Mouse (Mus musculus): ENCODE measurements at regions not wholly inside any gene's neighbourhood (a gene's known extent, or its start where the extent isn't known, plus 50 kb on each side); places are given as distances from the start of the nearest gene placed in this dataset.

DNA sequence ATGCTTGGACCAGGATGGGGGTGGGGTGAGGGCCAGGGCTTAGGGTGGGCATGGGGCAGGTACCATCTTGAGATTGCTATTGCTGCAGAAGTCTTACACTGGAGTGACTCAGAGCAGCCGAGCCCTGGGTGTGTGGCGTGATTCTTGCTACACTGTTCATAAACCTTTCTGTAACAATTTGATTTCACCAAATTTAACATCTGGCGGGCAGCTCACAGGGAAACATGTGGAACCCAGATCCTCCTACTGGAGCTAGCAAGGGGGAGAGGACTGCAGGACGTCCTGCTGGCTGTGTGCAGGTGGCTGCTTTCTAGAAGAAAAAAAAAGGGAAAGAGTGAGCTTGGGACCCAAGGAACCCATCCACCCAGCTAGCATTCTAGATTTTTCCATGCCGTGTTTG, 719.7 kb downstream of the Vrk1 start:
- peak; percentile 74 for DNase-seq (ENCODE audit: low read depth, low spot score)

DNA sequence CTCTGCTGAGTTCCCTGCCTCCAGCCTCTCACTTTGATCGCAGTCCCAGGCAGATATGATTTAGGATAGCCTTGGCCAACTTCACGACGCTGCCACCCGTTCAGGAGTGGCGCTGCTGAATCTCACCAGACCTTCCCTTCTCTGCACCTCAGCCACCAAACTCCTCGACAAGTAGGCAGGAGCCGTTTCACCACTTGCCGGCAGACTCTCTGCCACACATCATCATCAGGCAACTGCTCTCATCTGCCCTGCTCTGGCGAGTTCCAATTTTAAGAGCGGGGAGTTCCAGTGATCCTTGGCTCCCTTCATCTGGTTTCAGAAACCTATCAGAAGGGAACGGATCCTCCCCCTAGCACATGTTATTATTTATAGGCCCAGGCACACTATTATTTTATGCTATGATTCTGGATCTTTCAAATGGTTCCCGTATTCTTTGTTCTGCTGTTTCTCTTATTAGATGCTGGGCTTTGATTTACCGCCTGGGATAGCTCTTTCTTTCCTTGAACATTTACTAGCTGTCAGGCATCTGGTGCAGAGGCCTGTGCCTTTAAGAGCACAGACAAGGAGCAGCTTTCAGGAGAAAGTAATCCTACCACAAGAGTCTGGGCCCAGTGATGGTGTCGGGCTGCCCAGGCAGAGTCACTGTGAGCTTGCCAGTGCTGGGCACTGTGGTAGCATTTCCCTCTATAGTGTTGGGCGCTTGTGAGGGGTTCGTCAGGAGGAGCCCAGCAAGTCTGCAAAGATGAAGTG, 722.3 kb downstream of the Vrk1 start:
- DNase-seq (ENCODE audit: low read depth, low spot score) = peak; percentile 56

DNA sequence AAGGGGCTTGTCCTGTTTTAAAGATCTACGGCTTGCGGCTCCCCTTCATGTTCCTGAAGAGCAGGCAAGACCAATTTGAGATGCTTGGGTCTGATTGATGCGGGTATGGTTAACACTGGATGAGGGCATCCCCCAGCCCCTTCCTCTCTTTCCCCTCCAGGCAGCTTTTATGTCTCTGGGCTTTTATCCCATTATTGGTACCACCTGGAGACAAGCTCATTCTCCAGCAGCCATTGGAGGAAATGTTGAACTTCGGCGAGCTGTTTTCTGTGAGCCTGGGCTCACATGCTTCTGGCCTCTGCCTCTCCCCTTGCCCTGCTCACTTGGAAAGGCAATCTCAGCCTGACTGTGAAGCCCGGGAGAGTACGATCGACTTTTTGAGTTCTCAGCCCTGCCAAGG, 738.7 kb downstream of the Vrk1 start:
- DNase-seq (ENCODE audit: low read depth, low spot score) = peak; percentile 60

DNA sequence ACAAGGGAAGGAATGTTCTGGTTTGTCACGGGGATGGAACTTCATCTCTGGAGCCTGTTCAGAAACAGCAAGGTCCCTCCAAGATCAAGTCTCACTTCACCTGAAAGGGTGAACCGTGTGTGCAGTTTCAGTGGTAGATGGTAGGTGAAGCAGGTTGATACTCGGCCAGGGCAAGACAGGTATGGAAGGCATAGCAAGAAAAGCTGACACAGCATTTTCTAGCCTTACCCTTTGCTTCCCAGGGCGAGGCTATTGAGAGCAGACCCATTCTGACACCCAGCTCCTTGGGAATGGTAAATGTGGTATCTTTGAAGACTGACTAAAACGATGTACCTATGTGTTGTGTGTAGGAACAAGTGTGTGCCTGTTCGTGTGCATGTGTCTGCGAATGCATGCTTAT, 724.9 kb upstream of the 3110018I06Rik start:
- no peak for DNase-seq (ENCODE audit: low read depth, low spot score)

DNA sequence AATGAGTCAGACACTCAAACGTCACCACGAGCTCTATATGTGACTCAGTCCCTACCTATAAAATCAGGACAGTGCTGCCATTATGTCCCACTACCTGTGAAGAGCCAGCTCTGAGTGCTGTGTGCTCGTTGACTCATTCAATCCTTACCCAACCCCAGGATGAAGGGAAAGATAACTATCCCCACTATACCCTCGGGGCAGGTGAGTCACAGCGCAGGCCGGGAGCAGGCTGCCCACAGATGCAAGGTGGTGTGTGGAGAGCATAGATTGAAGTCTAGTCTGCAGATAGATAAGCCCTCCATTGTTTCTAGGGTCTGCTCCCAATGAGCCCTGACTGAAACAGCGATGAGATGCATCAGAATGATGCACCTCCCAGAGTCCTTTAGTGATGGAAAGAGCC, 723.9 kb upstream of the 3110018I06Rik start:
- DNase-seq (ENCODE audit: low read depth, low spot score) = no peak

DNA sequence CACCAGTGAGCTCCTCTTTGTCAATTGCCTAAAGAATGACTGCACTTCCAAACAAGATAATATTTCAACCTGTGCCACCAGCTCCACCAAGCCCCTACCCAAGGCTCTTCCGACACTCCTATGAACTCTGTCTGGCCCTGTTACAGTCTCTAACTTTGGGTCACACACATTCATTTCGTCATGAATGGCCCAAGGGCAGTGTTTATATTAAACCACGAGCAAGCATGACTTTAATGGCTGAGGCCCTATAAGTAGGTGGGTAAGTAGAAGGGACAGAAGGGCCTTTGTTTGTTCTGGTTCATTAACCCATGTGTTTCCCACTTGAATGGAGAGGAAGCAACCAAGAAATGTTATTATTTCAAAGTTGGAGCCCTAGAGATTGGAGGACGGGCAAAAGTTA, 714.9 kb upstream of the 3110018I06Rik start:
- peak; percentile 21 for DNase-seq (ENCODE audit: low read depth, low spot score)

DNA sequence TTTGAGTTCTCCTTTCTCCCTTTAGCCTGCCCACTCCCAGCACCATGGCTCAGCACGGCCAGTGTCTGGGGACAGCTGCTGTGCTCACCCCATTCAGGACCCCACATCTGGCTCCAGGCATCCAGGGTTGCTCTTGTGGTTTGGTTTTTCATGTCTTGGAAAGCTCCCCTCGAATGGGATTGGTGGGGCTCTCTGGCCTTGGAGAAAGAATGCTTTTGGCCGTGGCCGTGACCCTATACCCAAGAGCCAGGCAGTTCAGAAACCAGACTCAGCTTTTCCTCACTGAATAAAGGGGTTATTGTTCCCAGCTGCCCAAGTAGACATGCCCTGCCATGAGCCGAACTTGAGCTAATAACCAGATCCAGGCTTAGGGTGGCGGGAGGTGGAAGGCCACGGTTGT, 691.8 kb upstream of the 3110018I06Rik start:
- peak; percentile 82 for DNase-seq (ENCODE audit: low read depth, low spot score)

DNA sequence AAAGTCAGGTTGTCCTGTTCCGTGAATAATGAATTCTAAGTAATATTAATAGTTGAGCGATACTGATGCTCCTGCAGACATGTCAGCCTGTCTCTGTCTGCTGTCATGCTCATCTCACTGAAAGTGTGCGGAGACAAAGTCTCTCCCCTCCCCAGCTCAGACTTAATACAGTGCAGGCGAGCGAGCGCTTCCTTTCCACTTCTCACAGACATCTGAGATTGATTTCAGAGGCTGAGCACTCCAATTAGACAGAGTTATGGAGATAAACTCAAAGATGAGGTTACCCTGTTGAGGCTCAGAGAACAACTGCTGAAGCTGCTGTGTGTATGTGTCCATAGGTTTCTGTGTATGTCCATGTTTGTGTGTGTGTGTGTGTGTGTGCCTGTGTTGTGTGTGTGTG, 668.7 kb upstream of the 3110018I06Rik start:
- DNase-seq (ENCODE audit: low read depth, low spot score) = no peak

DNA sequence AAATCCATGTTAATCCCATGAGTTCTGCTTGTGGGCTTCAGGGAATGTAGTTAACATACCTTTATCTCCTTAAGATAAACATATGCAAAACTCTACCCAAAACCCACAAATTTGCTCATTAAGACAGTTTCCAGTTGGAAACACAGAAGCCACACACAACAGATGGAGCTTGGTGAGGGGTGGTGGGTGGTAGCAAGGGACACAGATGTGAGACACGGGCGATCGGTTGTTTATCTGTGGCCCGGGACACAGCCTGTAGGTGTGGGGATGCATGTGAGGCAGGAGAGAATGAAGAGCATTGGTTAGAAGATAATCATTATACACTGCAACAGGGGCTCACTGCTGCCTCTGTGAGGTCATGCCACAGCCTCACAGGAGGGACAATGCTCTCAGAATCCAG, 666.1 kb upstream of the 3110018I06Rik start:
- DNase-seq (ENCODE audit: low read depth, low spot score) = no peak

DNA sequence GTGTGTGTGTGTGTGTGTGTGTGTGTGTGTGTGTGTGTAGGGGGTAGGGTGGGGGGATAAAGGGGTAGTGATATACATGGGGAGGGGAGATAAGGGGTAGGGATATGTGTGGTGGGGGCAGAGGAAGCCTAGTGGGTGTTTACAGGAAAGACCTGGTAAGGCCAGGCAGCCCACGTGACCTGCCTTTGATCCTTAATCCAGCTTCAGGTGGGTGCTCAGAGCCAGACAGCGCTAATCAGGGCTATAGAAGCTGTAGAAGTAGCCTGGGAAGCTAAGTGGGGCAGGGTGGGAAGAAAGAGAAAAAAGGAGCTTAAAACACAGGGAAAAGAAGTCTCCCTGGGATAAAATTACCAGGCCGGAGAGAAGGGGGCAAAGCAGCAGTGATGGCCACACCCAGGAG, 659.9 kb upstream of the 3110018I06Rik start:
- no peak for DNase-seq (ENCODE audit: low read depth, low spot score)

DNA sequence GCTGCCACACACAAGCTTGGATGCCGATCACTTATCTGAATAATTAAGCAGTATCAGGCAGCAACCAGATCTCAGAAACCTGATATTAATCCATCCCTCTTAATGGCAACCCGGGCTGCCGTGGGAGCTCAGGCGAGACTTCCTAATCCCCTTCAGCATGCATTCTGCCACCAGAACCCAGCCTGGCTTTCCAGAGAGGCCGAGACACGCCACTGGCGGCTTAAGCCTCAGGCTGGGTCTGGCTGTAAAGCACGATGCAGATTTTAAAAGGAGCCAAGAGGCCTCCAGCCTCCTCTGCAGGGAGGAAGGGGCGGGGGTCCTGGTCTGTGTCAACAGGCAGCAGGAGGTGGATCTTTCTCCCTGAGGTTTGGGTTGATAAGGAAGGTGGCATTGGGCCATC, 659.1 kb upstream of the 3110018I06Rik start:
- DNase-seq (ENCODE audit: low read depth, low spot score) = no peak

DNA sequence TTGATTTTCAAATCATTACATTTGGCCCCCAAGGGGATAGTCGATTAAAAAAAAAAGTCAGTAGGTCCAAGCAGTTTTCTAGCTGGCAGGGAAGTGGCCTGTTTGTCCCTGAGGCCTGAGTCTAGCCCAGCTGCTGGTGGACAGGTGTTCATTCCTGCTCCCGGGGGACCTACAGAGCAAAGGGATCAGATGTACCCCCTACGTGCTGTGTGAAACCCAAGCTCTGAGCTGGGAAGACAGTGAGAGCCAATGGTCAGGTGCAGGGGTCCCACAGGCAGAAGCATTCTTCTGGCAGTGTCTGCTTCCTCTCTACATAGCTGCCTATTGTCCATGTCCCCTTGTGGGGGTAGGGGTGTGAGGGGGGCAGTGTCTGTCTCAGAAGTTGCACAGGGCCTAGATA, 653.2 kb upstream of the 3110018I06Rik start:
- no peak for DNase-seq (ENCODE audit: low read depth, low spot score)

DNA sequence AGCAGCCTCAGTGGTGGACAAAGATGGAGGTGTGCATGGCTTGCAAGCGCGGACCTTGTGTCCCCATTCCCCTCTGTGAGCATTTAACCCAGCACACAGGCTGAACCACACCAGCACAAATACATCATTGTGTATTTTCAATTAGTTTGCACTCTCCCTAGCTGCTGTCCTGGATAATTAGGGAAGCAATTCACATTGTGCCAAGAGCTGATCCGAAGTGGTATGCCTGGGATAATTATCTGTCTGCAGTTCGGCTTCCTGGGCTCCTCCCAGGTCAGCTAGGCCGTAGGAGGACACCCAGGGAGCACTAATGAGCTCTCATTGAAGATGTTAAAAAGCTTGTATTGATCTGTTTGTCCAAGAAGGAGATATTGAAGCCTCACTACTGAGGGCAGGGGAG, 648.8 kb upstream of the 3110018I06Rik start:
- DNase-seq (ENCODE audit: low read depth, low spot score) = no peak

DNA sequence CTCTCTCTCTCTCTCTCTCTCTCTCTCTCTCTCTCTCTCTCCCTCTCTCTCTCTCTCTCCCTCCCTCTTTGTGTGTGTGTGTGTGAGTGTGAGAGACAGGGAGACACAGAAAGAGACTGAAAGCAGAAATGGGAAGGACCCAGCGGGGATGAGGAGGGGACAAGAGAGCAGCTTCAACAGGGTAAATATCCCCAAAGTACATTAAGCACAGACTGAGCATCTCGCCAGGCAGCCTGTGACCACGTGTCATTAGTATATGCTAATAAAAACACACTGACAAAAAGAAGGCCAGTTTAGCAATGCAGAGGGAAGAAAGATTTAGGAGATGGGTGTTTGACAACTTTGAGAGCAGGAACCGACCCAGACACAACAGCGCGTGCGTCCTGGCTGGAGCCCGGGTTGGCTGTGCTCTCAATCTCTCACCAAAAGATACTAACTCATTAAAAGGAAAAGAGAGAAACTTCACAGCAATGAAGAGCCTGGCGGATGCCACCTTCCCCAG, 648.2 kb upstream of the 3110018I06Rik start:
- no peak for DNase-seq (ENCODE audit: low read depth, low spot score)

DNA sequence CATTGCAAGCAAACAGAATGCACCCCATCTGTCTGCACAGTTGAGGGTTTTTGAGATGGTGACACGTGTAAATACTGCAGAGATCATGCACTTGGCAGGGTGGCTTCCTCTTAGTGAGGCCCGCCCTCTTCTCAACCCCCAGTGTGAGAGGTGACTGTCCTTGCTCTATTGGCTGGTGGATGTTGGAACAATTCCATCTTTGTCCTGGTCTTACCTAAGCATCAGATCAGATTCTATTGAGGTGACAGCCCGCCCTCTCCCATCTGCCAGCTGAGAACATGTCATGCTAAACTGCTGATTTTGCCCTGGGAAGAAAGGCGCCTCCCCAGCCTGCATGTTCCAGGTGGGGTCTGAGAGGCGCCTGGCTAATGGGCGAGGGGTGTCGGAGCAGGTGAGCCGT, 646.4 kb upstream of the 3110018I06Rik start:
- DNase-seq (ENCODE audit: low read depth, low spot score) = no peak

DNA sequence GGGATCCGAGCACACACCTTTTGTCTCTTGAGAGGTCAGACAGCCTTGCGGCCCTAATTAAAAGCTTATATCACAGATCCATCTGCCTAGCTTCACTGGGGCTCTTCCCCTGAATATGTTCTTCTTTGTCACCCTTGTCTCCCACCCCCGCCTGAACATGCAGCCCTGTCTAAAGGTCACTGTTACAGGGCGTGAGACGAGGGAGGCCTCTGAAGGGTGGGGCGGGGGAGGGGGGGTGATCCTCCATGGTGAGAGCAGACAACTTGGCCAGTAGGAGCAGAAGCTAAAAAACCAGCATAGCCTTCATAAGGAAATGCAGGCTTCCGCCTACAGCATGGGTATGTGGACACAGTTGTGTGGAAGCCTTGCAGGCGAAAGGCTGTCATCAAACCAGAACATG, 646.0 kb upstream of the 3110018I06Rik start:
- no peak for DNase-seq (ENCODE audit: low read depth, low spot score)

DNA sequence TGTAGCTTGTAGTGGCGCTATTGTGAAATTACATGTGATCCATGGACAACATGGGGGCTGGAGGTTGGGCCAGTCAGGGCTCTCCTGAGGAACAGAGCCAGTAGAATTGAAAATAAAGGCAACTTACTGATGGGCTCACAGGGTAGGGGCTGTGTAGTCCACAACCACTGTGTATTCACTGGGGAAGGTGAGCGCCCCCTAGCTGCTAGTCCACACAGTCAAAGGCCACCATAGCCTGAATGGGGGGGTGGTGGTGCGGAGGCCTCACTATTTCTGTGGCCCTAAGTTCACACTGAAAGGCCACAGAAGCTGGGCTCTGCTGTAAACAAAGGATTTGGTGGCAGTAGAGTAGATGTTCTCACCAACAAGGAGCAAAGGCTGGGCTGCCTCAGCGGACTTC, 636.8 kb upstream of the 3110018I06Rik start:
- DNase-seq (ENCODE audit: low read depth, low spot score) = no peak

DNA sequence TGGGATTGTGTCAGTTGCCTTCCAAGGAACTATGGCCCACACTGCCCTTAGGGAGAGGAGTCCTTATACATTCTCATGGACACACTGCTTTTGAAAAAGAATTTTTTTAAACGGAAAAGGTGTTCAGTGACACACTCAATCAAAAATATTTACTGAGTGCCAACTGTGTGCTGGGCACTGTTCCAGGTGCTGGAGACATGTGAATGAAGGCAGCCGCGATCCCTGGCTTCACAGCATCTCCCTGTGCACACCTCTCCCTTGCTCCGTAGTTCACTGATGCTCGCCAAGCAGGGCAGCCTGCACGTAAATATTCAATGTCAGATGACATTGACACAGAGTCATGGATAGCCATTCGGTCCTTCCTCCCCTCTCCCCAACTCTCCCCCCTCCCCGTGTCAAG, 635.7 kb upstream of the 3110018I06Rik start:
- no peak for DNase-seq (ENCODE audit: low read depth, low spot score)

DNA sequence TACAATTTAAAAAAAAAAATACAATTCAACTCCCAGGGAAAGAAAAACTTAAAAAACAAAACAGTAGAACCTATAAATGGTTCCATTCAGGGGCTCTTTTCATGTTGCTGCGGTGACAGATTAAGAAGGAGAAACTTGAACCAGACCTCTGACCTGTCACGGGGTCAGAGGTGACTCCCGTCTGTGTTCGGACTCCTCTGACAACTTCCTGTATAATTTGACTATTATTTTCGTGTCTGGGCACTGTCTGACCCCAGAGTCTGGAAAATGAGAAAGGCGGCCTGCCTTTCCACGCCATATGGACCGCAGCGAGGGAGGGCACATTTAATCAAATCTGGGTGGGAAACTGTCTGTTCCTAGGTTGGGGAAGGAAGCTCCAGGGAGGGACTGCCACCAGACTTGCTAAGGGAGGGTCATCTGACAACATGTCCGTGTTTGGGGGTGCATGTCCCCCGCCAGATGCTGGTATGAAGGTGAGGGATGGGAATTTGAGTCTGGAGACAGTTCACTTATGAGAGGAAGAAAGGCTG, 634.7 kb upstream of the 3110018I06Rik start:
- DNase-seq (ENCODE audit: low read depth, low spot score) = peak; percentile 40

DNA sequence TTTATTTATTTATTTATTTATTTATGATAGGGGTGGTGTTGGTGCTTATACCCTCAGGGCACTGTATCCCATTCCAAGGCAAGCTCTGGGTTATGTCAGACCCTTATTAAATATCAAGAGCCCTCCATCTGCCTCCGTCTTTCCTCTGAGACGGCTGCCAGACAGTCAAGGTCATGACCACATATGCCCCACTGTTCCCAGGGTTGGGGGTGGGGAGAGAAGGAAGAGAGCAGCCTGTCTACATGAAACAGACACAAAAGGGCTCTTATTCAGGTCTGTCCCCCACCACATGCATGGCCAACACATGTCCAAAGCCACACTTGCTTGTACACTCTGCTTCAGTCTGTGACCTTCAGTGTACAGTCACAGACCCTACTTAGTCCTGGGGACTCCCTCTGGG, 632.9 kb upstream of the 3110018I06Rik start:
- peak; percentile 28 for DNase-seq (ENCODE audit: low read depth, low spot score)

DNA sequence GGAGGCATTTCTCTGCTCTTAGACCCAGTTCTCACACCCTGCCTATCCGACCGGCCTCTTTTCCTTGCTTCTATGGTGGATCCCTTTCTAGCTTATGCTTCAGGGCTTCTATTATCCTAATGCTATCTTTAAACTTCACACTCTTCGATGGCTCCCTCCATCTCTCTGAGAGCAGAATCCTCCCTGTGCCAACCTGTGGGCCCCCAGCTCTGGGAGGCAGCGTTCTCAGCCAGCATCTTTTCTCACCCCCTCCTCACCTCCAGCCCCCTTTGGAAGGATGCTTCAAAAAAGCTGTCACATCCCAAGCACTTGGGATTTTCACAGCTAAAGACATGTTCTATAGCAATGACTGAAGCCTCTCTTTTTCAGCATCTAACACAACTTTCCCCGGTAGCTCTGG, 626.8 kb upstream of the 3110018I06Rik start:
- no peak for DNase-seq (ENCODE audit: low read depth, low spot score)

DNA sequence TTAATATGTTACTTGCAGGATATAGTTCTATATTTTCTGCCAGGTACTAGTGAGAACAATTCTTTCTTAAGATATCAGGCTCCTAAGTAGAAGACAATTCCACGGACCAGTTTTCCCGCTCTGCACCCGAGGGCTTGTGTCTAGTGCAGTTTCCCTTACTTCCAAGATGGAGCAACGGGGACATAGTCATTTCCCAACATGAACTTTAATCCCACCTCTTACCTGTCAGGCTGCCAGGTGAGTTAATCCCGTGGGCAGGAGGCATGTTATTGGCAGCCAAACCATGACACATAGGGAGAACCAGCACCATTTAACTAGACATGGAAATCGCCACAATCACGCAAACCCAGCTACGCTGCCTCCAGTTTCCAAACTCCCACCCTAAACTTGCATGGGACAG, 624.4 kb upstream of the 3110018I06Rik start:
- no peak for DNase-seq (ENCODE audit: low read depth, low spot score)

DNA sequence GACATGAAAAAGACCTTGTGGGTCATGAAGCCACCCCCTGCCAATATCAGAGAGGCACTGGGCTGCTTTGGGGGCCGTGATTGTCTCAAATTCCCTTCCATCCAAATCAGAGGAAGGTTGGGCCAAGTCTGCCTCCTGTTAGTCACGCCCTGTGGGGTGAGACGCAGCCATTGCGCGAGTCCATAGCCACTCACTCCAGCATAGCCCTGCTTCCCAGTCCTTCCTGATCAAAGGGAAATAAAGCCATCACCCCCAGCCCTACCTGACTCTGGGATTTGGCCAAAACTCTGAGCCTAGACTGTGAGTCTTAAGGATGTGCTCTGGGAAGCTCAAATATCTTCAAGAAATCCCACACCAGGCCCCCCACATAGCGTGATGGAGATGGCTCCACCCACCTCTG, 620.4 kb upstream of the 3110018I06Rik start:
- no peak for DNase-seq (ENCODE audit: low read depth, low spot score)

DNA sequence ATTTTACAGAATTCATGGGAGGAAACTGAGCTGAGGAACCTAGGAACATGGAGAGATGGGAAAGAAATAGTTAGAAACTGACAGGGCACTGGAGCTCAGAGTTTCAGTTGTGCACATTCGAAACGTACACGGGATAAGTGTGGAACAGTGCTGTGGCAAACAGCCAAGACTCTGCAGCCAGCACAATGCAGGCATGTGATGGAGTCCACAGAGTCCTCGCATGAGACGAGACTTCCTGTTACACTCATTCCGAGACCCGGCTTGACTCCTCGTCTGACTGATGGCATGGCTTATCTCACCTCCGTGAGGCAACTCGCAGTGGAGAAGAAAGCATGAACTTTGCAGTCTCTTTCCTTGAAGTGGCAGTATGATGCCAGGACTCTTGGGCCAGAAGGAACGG, 617.0 kb upstream of the 3110018I06Rik start:
- no peak for DNase-seq (ENCODE audit: low read depth, low spot score)

Measured in forelimb bud, embryonic 11.5 days (tissue).